Mouse (Mus musculus): ENCODE results near the gene Tulp4.

DNA sequence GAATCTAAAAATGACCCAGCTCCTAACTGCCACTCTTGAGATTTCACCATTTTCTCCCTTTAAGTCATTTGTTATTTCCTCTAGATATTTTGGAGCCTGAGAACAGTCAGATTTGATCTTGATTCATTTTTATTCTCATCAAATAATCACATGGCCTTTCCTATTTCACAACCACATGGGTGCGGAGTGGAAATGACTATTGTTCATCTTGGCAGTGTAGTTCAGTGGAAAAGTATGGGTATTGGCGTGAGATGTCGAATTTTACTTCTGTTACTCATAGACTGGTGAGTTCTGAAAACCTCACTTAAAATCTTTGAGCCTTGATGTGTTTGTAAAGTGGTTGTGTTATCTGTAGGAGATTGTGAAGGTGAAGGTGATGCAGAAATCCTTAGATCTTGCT is 24.8 kb downstream of the Tulp4 start:
- TF ChIP-seq ZC3H11A (IDR thresholded peaks at IDR 0.05; ENCODE audit: borderline replicate concordance, low read depth, low read length) (no peak), HCFC1 (IDR thresholded peaks at IDR 0.05; ENCODE audit: borderline replicate concordance, insufficient read depth, low read length) (no peak), MAFK (IDR thresholded peaks at IDR 0.05; ENCODE audit: insufficient read depth, low read depth, low read length) (no peak), ZNF384 (IDR thresholded peaks at IDR 0.05; ENCODE audit: low read depth, low read length) (no peak)

All from ES-E14 (cell line).